Mouse (Mus musculus): ENCODE results near the gene Opcml.

Gene Opcml

DNA sequence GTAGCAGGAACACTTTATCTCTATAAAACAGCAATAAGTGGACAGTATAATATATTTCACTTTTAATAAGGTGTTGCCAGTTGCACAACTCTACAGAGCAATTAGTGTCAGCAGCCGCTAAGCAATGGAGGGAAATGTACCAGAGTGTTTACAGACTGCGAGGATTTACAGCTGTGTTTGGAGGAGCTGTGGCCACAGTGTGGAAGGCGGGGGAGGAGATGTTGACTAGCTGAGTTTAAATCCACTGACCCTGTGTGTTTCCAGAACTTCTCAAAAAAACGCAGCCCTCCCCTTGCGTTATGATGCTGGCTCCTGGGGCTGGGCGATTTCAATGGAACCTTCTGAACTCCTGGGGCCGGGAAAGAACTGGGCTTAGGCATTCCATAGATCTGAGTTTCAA, 33.8 kb downstream of the Opcml start:
- DNase-seq (ENCODE audit: extremely low read depth, insufficient read length, low spot score): no peak

DNA sequence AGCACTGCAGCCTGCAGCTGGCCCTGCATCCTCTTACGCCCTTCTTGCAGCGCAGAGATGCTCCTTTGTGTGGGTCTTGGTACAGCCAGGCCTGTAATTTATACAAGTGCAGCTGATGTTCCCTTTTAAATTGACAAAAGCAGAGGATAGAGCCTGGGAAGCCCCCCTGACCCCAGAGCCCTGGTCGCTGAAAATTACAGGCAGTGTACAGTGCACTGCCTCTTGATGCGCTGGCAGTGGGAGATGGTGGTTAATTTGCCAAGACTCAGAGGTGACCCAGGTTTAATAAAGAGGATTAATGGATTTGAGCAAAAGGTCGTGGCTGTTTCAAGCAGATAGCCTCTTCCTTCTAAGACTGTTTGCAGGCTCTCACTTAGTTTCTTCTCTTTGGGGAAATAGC, 39.9 kb downstream of the Opcml start:
- no peak for DNase-seq (ENCODE audit: extremely low read depth, insufficient read length, low spot score)

DNA sequence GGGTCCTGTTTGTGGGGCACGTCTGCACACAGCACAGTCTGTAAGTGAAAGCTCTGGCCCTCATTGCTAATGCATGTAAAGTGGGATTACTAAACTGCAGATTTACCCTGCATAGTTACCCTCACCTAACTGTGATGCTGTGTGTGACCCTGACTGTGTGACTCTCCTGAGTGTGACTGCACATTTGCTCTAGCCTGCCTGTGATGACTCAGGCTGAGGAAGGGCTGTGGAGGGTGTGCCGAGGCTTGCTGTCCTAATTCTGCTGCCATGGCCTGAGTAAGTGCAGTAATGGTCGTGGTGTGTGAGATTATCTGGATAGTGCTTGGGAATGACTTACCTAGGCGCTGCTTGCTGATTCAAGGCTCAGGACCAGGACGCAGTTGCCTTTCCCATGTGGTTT, 52.2 kb downstream of the Opcml start:
- DNase-seq (ENCODE audit: extremely low read depth, insufficient read length, low spot score): no peak

DNA sequence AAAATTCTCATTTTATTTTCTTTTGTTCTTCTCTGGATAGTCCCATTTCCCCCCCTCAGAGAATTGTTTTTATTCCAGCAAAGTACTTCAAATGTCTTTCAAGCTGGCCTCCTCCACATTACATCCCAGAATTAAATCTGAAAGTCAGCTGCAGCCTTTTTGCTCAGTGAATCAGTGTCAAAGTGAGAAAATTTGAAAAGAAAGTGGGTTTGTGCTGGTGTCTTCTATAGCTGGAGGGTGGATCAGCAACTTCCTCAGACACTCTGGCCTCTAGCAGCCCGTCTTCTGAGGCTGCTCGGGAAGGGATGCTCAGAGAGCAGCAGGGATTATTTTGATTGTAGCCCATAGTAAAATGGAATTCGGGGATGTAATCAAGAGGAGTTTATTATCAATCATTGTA, 81.0 kb downstream of the Opcml start:
- DNase-seq (ENCODE audit: extremely low read depth, insufficient read length, low spot score): no peak

DNA sequence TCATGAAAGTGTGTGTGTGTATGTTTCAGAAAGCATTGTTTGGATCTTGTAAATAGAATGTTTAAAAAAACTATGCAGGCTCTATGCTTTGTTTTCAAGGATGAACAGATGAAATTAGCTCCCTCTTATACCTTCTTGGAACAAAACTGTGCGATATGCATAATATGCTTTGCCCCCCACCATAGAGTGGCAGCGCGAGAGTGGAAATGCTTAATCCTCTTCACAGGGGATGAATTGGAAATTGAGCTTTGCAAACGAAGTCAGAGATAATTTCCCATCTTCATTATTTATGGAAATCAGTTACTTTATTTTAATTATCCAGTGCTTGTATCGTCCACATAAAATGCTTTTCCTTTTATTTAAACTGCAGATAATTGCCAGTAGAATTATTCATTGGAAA, 99.1 kb downstream of the Opcml start:
- DNase-seq (ENCODE audit: extremely low read depth, insufficient read length, low spot score): no peak

DNA sequence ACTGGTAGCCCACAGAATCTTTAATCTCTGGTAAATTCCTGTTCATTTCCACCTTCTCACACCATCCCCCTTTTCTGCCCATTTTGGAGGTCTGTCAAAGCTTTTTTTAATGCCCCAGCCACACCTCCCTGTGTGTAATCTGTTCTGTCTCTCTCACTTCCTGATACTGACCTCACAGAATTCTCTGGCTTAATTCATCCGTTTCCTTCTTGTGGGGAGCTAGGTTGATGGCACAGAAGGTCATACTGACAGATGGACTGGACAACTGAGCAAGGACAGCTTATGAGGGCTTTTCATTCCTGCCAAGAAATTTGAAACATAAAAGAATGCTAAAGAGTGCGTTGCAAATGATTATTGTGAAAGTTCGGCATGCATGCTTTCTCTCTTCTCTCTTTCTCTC, 126.7 kb downstream of the Opcml start:
- no peak for DNase-seq (ENCODE audit: extremely low read depth, insufficient read length, low spot score)

DNA sequence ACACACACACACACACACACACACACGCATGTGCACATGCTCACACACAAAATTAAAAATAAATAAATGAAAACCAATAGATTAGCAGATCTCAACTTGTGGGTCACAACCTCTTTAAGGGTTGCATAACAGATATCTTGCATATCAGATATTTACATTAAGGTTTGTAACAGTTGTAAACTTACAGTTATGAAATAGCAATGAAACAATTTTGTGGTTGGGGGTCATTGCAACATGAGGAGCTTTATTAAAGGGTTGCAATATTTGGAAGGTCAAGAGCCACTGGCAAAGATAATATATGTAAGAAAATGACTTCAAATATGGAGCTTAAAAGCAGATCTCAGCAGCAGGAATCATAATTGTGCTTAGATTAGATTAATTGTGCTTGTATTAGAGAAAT, 132.9 kb downstream of the Opcml start:
- DNase-seq (ENCODE audit: extremely low read depth, insufficient read length, low spot score): no peak

DNA sequence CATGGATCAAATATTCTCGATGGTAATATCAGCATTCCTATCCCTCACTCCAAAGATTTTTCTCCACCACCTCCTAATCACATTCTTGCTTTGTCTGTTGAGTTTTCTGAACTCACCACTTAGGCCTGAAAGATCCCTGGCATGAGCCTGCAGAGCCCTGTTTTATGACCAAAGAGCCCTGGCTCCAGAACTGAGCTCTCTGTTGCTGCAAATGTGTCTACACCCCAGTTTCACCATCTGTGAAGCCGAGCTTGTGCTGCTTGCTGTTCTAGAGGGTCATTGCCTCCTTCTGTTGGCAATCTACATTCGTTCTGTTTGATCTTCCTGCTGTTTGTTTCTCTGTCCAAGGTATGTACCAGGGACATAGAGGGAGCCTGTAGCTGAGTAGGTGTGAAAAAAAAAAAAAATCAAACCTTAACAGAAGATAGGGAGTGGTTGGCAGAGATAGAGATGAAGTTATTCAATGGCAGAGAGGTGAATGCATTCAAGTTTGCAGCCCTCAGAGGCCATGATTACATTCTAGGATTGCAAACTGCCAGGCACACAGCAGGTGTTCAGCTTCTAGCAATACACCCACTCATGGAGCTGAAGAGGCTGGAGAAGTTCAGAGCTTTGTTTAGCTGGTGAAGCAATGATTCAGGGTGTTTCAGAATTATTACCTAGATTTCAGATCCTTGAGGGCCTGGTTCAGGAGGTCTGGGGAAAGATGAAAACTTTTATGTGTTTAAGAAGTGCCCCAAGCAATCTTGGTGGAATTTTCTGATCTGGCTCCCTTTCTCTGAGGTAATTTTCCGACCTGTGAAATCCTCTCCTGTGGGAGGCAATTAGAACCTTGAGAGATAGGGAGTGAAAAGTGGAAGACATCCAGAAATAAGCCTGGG, 133.6 kb downstream of the Opcml start:
- no peak for DNase-seq (ENCODE audit: extremely low read depth, insufficient read length, low spot score)

DNA sequence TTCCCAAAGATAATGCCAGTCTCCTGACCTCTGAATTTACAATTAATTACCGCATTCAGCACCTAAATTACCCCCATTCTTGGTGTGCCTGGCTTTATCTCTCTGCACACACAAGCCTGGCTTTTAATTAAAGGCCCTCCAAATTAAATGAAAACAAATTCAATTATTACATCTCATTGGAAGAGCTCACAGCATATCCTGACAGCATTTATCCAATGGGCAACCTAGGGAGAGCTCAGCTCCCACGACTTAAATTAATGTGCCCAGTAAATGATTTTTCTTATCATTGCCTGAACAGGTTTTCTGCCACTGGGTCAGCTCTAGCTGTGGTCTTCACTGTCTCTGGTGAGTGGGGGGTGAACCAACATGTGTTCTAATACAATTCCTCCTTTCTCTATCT, 135.1 kb downstream of the Opcml start:
- DNase-seq (ENCODE audit: extremely low read depth, insufficient read length, low spot score): no peak

DNA sequence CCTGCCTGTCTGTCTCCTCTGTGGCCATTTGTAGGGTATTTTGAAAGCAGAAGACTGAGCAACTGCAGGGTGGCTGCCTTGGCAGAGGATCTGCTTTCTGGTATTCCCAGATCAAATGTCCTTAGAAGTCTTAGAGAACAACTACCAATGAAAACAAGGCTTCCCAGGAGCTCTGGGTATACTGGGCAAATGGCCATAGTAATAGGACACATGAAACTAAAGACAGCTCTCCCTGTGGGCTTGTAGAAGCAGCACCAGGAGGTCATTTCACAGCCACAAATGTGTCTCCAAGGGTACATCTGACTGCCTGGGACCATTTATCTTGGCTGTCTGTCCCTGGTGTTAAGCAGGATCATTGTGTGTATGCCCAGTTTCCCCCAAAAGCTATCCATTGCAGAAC, 146.7 kb downstream of the Opcml start:
- DNase-seq (ENCODE audit: extremely low read depth, insufficient read length, low spot score): no peak

DNA sequence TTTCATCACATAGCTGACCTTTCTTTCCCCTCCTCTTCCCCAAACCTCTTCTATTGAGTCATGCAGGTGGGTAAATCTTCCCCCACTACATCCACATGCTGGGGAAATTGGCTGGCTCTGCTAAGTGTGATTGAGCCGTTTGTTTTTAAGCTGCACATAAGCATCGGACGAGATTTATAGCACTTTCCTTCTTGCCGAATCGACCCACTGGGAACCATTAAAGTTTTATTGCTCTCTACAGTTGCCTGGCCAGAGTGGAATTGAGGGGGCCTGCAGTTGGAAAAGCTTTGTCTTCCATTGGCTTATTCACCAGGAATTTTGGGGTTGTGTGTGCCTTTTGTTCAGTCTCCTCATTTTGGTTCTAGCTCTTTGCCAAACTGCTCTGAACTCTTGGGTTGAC, 147.1 kb downstream of the Opcml start:
- no peak for DNase-seq (ENCODE audit: extremely low read depth, insufficient read length, low spot score)

DNA sequence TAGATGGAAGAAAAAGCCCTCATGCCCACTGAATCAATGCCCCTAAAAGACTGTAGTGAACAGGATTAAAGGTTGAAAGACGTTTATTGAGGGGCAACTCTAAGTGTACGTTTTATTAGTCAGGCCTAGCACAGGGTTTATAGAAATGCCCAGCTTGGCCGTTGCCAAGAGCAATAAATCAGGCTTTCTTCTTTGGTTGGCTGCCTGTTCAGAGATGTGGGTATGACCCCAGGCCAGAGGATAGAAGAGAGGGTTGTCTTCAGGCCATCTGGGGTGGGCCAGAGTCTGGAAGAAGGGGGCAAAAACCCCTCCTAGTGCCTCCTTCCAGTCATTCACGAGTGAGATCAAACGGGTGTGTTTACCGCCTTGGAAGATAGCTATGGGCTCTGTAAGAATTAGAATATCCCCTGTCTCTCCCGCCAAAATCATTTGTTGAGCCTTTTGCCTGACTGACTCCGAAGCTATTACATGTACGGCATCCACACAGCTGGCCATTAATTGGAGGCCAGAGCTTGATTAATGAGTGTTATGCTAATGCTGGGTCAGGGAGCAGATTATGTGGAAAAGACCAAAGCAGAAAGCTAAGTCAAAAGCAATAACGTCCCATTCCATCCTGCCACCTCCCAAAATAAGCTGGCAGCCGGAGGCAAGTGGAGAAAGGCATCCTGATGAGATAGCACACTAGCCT, 154.9 kb downstream of the Opcml start:
- DNase-seq (ENCODE audit: extremely low read depth, insufficient read length, low spot score): no peak

DNA sequence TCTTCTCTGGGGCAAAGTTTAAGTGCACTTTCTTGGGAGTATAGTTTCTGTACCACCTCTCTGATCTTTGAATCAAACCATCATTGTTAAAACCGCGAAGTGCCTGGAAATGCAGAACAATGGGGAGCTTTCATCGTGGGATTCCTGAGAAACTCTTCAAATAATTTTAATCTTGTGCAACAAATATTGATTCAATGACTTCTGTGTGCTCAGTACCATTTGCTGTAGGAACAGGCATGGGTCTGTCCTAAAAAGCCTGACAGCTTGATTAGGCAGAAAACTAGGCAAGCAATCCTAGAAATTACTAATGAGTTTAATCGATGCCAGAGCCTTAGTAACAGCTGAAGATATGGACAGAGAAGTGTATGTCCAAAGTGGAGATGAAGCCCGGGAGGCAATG, 160.5 kb downstream of the Opcml start:
- DNase-seq (ENCODE audit: extremely low read depth, insufficient read length, low spot score): no peak

DNA sequence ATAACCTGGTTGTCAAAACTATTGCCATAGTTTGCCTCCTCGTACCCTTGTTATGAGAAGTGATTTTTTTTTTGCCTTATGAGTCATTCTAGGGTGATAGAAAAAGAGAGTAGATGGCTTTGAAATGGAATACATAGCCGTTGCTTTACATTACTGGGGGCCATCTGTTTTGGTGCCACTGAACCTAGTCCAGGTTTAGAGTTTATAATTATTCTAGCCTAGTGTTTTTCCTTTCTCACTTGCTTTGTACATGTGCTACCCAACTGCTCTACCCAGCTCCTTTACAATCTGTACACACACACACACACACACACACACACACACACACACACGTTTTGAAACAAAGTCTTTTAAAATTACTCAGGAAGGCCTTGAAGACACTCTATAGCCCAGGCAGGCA, 171.1 kb downstream of the Opcml start:
- DNase-seq (ENCODE audit: extremely low read depth, insufficient read length, low spot score): no peak

DNA sequence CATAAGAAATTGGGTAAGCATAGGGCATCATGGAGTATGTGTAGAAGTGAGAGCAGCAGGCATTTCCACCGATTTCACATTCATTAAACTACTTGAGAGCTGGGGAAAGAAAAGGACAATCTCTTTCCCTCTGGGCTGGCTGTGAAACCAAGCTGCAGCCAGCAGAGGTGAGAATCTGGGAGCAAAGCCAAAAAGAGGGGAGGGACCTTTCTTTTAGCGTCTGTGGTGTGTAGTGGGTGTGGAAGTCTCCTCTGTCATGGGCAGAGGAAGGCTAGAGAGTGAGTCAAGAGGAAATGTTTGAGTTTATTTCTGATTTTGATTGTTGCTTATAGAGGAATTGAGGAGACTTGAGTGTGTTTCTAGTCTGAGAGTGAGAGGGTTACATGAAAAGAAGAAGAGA, 172.8 kb downstream of the Opcml start:
- DNase-seq (ENCODE audit: extremely low read depth, insufficient read length, low spot score): peak; percentile 37

DNA sequence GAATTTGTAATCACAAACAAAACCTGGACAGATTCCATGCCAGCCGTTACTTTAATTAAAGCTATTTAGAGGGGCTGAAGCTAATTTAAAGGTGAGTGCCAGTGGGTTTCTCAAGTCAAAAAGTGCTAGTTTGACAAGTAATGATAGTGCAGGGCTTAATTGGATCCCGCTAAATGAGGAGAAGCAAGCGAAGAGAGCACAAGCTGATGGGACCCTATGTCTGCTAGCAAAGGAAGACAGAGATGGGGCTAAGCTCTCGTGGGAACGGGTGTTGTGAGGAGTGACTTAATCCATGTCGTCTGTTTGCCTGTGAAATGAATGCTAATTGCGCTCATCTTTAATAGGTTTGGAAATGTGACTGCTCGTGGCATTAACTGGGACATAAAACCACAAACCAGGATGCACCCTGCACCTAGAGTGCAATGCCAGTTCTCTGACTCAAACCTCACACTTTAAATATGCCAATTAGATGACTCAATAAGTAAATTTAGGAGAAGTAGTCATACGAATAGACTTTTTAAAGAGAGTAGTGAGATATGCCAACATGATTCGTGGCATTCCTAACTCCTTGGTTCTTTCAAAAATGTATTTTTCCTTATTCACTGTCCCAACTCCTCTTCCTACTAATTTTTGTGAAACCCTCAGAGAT, 174.5 kb downstream of the Opcml start:
- DNase-seq (ENCODE audit: extremely low read depth, insufficient read length, low spot score): peak; percentile 47

DNA sequence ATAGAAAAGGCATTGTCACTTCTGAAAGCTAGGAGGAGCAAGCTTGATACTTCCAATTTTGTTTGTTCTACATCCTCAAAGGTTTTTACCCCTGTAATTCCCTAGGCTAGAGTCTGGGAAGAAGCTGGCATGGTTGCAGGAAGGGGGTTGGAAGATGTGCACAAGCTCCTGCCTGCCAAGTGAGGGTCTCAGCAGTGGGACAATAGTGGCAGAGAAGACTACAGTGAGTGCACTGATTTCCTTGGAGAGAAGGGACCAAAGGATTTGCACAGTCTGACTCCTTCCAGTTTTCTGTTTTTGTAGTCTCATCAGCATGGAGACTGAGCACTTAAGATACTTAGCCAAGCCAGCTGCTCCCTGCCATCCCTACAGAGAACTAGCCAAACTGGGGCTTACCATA, 177.7 kb downstream of the Opcml start:
- no peak for DNase-seq (ENCODE audit: extremely low read depth, insufficient read length, low spot score)

DNA sequence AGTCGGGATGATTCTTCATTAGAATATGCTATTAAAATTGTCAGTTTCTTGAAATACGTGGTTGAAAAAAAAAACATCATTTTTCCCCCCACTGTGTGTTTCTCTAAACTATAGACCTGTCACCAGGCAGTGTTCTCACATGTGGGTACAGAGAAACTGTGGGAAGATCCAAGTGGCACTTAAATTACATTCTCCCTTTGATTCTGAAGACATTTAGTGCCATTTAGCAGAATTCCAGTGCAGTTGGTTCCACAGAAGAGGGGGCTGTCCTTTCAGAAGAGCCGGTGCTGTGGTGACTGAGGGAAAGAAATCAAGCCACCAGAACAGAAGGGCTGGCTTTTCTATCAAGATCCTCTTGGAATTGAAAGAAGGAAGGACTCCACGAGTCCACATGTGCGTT, 181.7 kb downstream of the Opcml start:
- DNase-seq (ENCODE audit: extremely low read depth, insufficient read length, low spot score): no peak

DNA sequence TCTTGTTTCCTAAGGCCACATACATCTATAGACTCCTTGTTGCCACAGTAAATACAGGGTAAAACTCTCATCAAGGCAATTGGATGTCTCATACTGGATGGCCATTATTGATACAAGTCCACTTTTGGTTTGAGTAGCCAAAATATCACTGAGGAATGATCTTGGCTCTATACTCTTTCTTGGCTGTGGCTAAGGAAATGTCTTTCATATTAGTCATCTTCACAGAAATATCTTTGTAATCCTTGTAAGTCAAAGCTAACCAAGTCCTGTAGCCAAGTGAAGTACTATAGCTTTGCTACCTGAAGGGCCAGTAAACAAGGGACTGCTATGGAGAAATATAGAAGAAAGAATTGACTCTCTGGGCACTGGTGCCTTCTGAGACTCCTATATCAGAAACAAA, 192.0 kb downstream of the Opcml start:
- DNase-seq (ENCODE audit: extremely low read depth, insufficient read length, low spot score): peak; percentile 58

DNA sequence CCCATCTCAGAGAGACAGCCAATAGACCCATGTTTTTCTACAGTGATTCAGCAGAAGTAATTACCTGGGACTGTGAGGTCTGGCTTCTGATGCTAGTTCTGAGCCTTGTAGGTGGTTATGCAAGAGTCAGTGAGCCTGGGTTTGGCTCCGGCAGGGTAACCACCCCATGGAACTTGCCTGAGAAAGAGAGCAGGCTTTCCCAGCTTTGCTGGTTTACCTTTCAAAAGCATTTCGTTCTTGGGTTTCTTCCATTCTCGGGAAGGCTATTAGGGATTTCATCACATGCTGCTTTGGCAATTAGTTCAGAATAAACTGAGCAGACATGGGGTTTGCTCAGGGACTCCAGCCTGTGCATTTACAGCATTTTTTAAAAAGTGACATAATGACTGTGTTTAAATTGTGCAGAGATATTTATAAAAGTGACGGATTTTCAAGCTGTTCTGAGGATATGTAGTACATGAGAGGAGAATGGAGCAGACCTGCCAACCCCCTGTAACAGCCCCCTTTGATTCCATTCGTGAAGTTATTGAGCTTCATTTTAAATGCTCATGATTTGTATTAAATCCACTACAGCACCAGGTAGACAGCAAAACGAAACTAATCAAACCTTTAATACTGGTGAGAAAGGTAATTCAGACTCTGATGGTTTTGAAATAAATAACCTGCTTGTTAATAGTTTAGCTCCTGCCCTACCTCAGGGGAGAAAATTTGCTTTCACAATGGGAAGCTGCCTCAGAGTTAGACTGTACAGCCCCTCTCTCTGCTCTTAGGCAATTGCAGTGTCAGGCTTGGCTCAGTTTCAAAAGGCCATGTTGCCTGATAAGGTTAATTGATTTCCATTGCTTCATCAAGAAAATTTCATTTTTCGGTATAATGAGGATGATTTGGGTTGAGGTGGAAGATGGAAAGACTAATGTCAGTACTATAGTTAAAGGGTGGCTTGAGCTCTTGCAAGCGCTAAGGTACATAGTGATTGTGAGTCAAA, 196.3 kb downstream of the Opcml start:
- DNase-seq (ENCODE audit: extremely low read depth, insufficient read length, low spot score): no peak

DNA sequence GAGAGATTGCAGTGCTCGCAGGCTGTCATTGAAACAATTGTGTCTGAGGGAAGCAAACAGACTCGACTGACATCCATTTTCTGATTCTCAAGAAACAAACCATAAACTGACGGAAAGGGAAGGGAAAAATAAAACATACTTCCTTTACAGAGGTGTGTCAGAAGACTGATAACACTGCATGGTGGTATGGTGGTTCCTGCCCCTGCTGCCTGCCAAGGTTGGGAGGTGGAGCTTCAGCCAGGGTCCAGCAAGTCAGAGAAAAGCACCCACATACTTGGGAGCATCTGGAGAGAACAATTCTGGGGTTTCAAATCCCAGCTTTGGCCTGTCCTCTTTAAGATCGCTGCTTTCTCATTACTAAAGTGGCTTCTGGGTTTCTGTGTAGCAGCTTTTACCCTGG, 201.0 kb downstream of the Opcml start:
- DNase-seq (ENCODE audit: extremely low read depth, insufficient read length, low spot score): no peak
